Mouse (Mus musculus): ENCODE data around the gene Pik3c2b. TPM values are rescaled to one million over a fixed set of nuclear protein-coding genes. Genes with fewer than 3 reads are reported as not detected.

Gene Pik3c2b
- total RNA-seq (2021) (10 to 100 TPM; 14.6 to 19.4 TPM), polyA plus RNA-seq (2012; rRNA removed) (19.9 and 22.0 TPM in 2 replicates)
- long read RNA-seq, partial matches to known transcripts = 0 of 6 reads
- long read RNA-seq, other reads (novel, unspliced or antisense) = 6 of 6 reads

DNA sequence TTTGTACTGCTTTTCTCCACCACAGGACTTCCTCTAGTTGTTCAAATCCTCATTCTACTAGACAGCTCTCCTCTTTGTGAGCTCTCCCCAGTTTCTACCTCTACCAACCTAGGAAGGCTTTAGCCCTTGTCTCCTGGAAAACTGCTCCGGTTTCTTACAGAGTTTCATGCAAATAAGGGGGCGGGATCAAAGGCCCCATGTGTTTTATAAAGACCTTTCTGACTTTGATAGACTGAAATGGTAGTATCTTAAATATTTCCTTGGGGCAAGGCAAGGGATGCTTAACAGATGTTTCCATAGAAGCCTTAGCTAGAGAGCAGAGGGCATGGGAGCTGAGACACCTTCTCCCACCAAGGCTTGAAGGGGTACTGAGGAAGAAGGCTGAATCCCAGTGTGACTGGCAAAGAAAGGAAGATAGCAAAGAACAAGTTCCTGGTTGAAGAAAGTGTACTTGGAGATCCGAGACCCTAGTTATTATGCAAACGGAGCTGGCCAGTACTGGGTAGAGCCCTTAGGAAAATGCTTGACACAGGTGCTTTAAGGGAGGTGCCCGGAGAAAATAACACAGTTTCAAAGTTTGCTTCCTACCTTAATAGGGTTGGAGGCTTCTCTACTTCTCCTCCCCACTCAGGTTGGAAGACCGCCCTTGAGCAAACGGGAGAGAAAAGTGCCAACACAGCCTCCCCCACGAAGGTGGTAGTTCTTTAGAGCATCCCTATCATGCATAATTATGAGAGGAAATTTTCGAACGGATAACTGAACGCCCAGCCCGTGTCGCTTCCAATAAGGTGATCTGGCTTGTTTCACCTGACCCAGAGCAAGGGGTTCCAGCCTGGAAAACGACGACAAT lies at the start of gene Pik3c2b:
Pik3c2b (plus strand) TSS at position 657 of the 850 bp plus-strand sequence.
- H3K4me3 ChIP-seq = peak within 1 kb of the TSS; percentile 95
- intact Hi-C loops (cut with DNase I) = no loop called here
- 0 out of 2 replicates have a peak, but pooled peaks cover 2% of the 10 kb centered on the region for H3K36me3 ChIP-seq (ENCODE audit: control insufficient read depth, insufficient read depth, low read length)
- peak within 1 kb of the TSS; percentile 93 for H3K27ac ChIP-seq
- peaks cover 4% of the 10 kb centered on the region for H3K4me1 ChIP-seq (ENCODE audit: control insufficient read depth, insufficient read depth, low read length)
- WGBS = 10% methylated on average over 15 of the region's 15 CpGs
- DNase-seq = no peak
- H3K27me3 ChIP-seq (ENCODE audit: control insufficient read depth, insufficient read depth, low read length) = no peaks in the 10 kb centered on the region
- H3K79me2 ChIP-seq (replicated peaks; ENCODE audit: control insufficient read depth, insufficient read depth, low read length) = peaks cover 2% of the 10 kb centered on the region; the same call in 1 of the 2 replicates
- peak within 1 kb of the TSS; percentile 84 for H3K9ac ChIP-seq (ENCODE audit: low read depth, low read length)
- TF ChIP-seq EP300 (IDR thresholded peaks at IDR 0.05; ENCODE audit: insufficient read depth, low read depth, low read length) = no peak
- no peak for TF ChIP-seq CTCF (IDR thresholded peaks at IDR 0.05)
- TF ChIP-seq POLR2A (IDR thresholded peaks at IDR 0.05; ENCODE audit: insufficient read depth, low read depth, low read length) = no peak

DNA sequence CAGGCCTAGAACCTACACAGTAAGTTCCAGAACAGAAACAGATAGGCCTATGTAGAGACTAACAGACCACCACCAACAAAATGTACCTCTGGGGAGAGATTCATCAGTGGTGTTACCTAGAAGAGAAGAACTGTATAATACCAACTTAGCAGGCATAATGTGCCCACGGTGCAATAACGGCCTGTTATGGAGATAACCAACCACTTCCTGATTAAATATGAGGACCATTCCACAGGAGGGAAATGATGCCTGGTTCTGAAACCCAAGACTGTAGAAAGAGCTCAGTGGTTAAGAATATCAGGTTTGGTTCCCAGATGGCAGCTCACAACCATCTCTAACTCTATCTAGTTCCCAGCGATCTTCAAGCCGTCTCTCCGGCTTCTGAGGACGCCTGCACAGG lies 45.1 kb upstream of the Pik3c2b start:
- no peak overlapping the region for H3K27ac ChIP-seq
- H3K36me3 ChIP-seq (ENCODE audit: control insufficient read depth, insufficient read depth, low read length) = peaks cover 14% of the 10 kb centered on the region
- intact Hi-C loops (cut with DNase I) = no loop called here
- no peak for DNase-seq
- H3K9ac ChIP-seq (ENCODE audit: low read depth, low read length) = no peak overlapping the region
- 93% methylated on average over 6 of the region's 6 CpGs for WGBS
- H3K4me3 ChIP-seq = no peak overlapping the region
- TF ChIP-seq EP300 (IDR thresholded peaks at IDR 0.05; ENCODE audit: insufficient read depth, low read depth, low read length) (no peak), POLR2A (IDR thresholded peaks at IDR 0.05; ENCODE audit: insufficient read depth, low read depth, low read length) (no peak), CTCF (IDR thresholded peaks at IDR 0.05) (no peak)
- no peaks in the 10 kb centered on the region for H3K27me3 ChIP-seq (ENCODE audit: control insufficient read depth, insufficient read depth, low read length)
- no peaks in the 10 kb centered on the region for H3K4me1 ChIP-seq (ENCODE audit: control insufficient read depth, insufficient read depth, low read length)
- no peaks in the 10 kb centered on the region for H3K79me2 ChIP-seq (replicated peaks; ENCODE audit: control insufficient read depth, insufficient read depth, low read length)

DNA sequence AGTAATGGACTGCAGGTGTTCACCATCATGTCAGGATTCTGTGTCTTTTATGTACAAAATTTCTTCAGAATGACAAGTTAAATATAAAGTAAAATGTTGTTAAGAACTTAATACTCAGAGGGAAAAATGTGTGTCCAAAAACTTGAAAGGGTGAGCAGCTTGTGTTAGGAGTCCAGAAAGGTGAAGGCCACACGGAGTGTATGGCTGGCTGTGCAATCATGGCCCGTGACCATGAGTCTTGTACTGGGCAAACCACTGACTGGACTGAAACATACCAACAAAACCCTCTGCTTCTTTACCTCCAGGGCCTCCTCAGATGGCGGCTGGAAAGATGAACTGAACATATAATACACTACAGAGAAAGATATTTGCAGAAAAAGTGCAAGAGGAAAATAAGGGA lies 38.9 kb upstream of the Pik3c2b start:
- no peaks in the 10 kb centered on the region for H3K27me3 ChIP-seq (ENCODE audit: control insufficient read depth, insufficient read depth, low read length)
- 89% methylated on average over 3 of the region's 3 CpGs for WGBS
- TF ChIP-seq EP300 (IDR thresholded peaks at IDR 0.05; ENCODE audit: insufficient read depth, low read depth, low read length) (no peak), CTCF (IDR thresholded peaks at IDR 0.05) (no peak), POLR2A (IDR thresholded peaks at IDR 0.05; ENCODE audit: insufficient read depth, low read depth, low read length) (no peak)
- H3K4me3 ChIP-seq = no peak overlapping the region
- no peak overlapping the region for H3K9ac ChIP-seq (ENCODE audit: low read depth, low read length)
- intact Hi-C loops (cut with DNase I) = no loop called here
- H3K36me3 ChIP-seq (ENCODE audit: control insufficient read depth, insufficient read depth, low read length) = peaks cover 22% of the 10 kb centered on the region
- no peak for DNase-seq
- H3K27ac ChIP-seq = no peak overlapping the region
- no peaks in the 10 kb centered on the region; the same call in 1 of the 2 replicates for H3K4me1 ChIP-seq (ENCODE audit: control insufficient read depth, insufficient read depth, low read length)
- peaks cover 2% of the 10 kb centered on the region; the same call in 1 of the 2 replicates for H3K79me2 ChIP-seq (replicated peaks; ENCODE audit: control insufficient read depth, insufficient read depth, low read length)

DNA sequence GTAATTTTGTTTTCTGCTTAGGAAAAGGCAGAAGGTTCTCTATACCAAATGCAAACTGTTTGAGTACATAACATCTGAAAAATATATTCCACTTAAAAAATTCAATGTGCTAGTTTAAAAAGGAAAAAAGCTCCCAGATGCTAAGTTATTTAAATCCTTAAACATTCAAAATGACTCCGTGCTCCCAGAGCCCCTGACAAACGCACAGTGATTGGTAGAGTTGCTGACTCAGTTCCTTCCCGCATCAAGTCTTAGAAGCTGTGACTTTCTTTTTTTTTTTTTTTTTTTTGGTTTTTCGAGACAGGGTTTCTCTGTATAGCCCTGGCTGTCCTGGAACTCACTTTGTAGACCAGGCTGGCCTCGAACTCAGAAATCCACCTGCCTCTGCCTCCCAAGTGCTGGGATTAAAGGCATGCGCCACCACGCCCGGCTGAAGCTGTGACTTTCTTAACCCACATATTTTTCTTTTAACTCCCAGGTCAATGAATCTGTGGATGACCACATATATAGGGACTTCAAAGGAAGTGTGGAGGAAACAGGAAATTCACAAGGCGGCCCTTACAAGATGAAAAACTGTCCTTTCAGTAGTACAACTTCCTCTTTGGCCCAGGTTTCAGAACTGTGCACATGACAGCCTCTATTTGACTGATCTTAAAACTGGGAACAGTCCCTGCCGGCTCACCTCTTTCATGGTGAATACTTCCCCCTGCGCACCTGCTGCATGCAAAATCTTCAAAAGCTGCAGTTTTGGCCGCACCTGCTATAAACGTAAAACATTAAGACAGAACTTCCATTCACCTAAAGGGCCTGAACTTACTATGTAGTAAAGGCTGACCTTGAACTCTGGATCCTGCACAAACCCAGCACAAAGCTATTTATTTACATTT lies 33.3 kb upstream of the Pik3c2b start:
- Histone ChIP-seq H3K36me3 (ENCODE audit: control insufficient read depth, insufficient read depth, low read length) (peaks cover 28% of the 10 kb centered on the region), H3K79me2 (replicated peaks; ENCODE audit: control insufficient read depth, insufficient read depth, low read length) (peaks cover 2% of the 10 kb centered on the region; the same call in 1 of the 2 replicates), H3K9ac (ENCODE audit: low read depth, low read length) (no peak overlapping the region), H3K4me3 (no peak overlapping the region), H3K27me3 (ENCODE audit: control insufficient read depth, insufficient read depth, low read length) (no peaks in the 10 kb centered on the region), H3K27ac (no peak overlapping the region), H3K4me1 (ENCODE audit: control insufficient read depth, insufficient read depth, low read length) (no peaks in the 10 kb centered on the region; the same call in 1 of the 2 replicates)
- no peak for TF ChIP-seq EP300 (IDR thresholded peaks at IDR 0.05; ENCODE audit: insufficient read depth, low read depth, low read length)
- no peak for TF ChIP-seq POLR2A (IDR thresholded peaks at IDR 0.05; ENCODE audit: insufficient read depth, low read depth, low read length)
- TF ChIP-seq CTCF (IDR thresholded peaks at IDR 0.05) = no peak
- intact Hi-C loops (cut with DNase I) = no loop called here
- WGBS = 74% methylated on average over 12 of the region's 13 CpGs
- DNase-seq = no peak

DNA sequence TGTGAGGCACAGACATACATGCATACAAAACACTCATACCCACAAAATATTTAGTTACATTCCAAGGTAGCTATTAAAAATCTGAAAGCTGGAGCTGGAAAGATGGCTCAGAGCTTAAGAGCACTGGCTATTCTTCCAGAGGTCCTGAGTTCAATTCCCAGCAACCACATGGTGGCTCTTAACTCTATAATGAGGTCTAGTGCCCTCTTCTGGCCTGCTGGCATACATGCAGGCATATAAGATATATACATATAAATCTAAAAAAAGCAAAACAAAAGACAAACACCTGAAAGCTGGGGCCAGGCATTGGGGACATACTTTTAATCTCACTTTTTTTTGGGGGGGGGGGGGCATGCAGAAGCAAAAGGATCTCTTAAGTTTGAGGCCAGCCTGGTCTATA lies 32.1 kb upstream of the Pik3c2b start:
- TF ChIP-seq CTCF (IDR thresholded peaks at IDR 0.05) (peak; percentile 54), EP300 (IDR thresholded peaks at IDR 0.05; ENCODE audit: insufficient read depth, low read depth, low read length) (no peak)
- Histone ChIP-seq H3K79me2 (replicated peaks; ENCODE audit: control insufficient read depth, insufficient read depth, low read length) (peaks cover 2% of the 10 kb centered on the region; the same call in 1 of the 2 replicates), H3K27me3 (ENCODE audit: control insufficient read depth, insufficient read depth, low read length) (no peaks in the 10 kb centered on the region), H3K27ac (no peak overlapping the region), H3K4me1 (ENCODE audit: control insufficient read depth, insufficient read depth, low read length) (no peaks in the 10 kb centered on the region; the same call in 1 of the 2 replicates), H3K9ac (ENCODE audit: low read depth, low read length) (no peak overlapping the region), H3K36me3 (ENCODE audit: control insufficient read depth, insufficient read depth, low read length) (peaks cover 25% of the 10 kb centered on the region), H3K4me3 (no peak overlapping the region)
- intact Hi-C loops (cut with DNase I) = no loop called here
- DNase-seq = no peak
